Mouse (Mus musculus): Measurements from ENCODE around the gene Selenom. TPM values are rescaled to one million over a fixed set of nuclear protein-coding genes. Genes with fewer than 3 reads are reported as not detected.

Selenom gene
- total and polyA plus RNA-seq, 3 experiments: 4.1 to 33.0 (median 7.1) TPM

DNA sequence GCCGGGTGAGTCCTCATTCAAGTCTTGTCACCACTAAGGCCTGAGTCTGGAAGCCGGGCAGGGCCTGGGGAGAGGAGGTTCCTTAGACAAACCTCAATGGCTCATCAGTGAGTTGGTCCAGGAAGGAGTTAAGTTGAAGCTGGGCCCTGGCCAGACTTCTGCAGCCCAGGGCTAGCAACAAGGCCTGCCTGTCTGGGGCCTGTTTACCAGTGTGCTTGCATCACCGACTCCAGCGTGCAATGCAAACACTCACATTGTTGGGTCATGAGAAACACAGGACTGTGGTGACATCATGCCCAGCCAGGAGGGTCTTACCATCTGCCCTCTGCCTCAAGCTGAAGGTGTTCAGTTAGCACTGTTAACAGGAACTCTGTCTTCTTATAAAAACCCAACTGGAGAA lies 51.5 kb downstream of the Selenom start:
- Histone ChIP-seq H3K4me2 (ENCODE audit: insufficient read depth, low read depth, poor library complexity, severe bottlenecking) (no peak overlapping the region), H3K27me3 (replicated peaks) (no peaks in the 10 kb centered on the region), H3K9me3 (replicated peaks; ENCODE audit: low read length) (no peaks in the 10 kb centered on the region), H3K9ac (ENCODE audit: insufficient read depth, low read depth) (no peak overlapping the region), H3K36me3 (replicated peaks in 1 of 2; ENCODE audit: control insufficient read depth in 1 of 2, insufficient read depth in 1 of 2, low read length in 1 of 2) (no peaks in the 10 kb centered on the region), H3K79me2 (replicated peaks; ENCODE audit: control insufficient read depth, extremely low read depth, insufficient read depth, poor library complexity, severe bottlenecking) (no peaks in the 10 kb centered on the region), H3K4me1 (ENCODE audit: control insufficient read depth in 1 of 2, insufficient read depth in 2 of 2) (peaks cover 0 to 5% of the 10 kb centered on the region in 2 experiments; a peak in 1 of 4 replicates), H3K4me3 (replicated peaks in 1 of 3; ENCODE audit: low read depth in 2 of 3, low read length in 2 of 3, poor library complexity in 1 of 3) (no peak overlapping the region), H3K27ac (ENCODE audit: insufficient read depth, low read depth) (no peak overlapping the region)
- TF ChIP-seq HCFC1 (IDR thresholded peaks at IDR 0.05; ENCODE audit: low read depth, low read length) (no peak), PAX5 (IDR thresholded peaks at IDR 0.05; ENCODE audit: low read length) (no peak), MAZ (IDR thresholded peaks at IDR 0.05; ENCODE audit: low read depth, low read length) (no peak), EP300 (IDR thresholded peaks at IDR 0.05; ENCODE audit: low read length) (no peak), ETS1 (conservative IDR thresholded peaks at IDR 0.05; ENCODE audit: low read depth, low read length) (no peak), ZKSCAN1 (IDR thresholded peaks at IDR 0.05; ENCODE audit: borderline replicate concordance, low read depth, low read length) (no peak), ELF1 (IDR thresholded peaks at IDR 0.05; ENCODE audit: low read depth, low read length) (no peak), SIN3A (IDR thresholded peaks at IDR 0.05; ENCODE audit: low read length) (no peak), NELFE (IDR thresholded peaks at IDR 0.05; ENCODE audit: low read depth, low read length) (no peak), GABPA (IDR thresholded peaks at IDR 0.05; ENCODE audit: insufficient replicate concordance, low read depth, low read length) (no peak), USF2 (conservative IDR thresholded peaks at IDR 0.05; ENCODE audit: low read depth, low read length) (no peak)
- in situ Hi-C loops (cut with MboI; ENCODE audit: low pct_ligation_motif_present, low pct_unique_long_range_greater_than_20kb, low sequenced_read_pairs): no loop called here
- dilution Hi-C loops (cut with MboI; ENCODE audit: extremely low pct_ligation_motif_present, extremely low pct_unique_long_range_greater_than_20kb, low sequenced_read_pairs): no loop called here
- DNase-seq (ENCODE audit: extremely low read depth): no peak

Other genes starting within 250 kb of the Selenom start
- 158 and 189 TPM in 2 replicates for gene Drg1, start 248.3 kb upstream of the Selenom start, total RNA-seq (2012; rRNA removed)
- 439 and 480 TPM in 2 replicates for gene Drg1, start 248.3 kb upstream of the Selenom start, total RNA-seq (2014; rRNA removed)
- 249 and 267 TPM in 2 replicates for gene Drg1, start 248.3 kb upstream of the Selenom start, polyA plus RNA-seq (2012; ENCODE audit: insufficient read length, low read depth)
- 29.5 and 30.5 TPM in 2 replicates for gene Patz1, start 225.8 kb upstream of the Selenom start, total RNA-seq (2012; rRNA removed)
- 30.8 and 31.5 TPM in 2 replicates for gene Patz1, start 225.8 kb upstream of the Selenom start, total RNA-seq (2014; rRNA removed)
- 35.3 and 37.4 TPM in 2 replicates for gene Patz1, start 225.8 kb upstream of the Selenom start, polyA plus RNA-seq (2012; ENCODE audit: insufficient read length, low read depth)
- 1.3 and 2.6 TPM in 2 replicates for gene Pik3ip1, start 184.3 kb upstream of the Selenom start, total RNA-seq (2012; rRNA removed)
- gene Pik3ip1, start 184.3 kb upstream of the Selenom start, total RNA-seq (2014; rRNA removed): 0.39 and 0.80 TPM in 2 replicates
- 1.3 and 1.9 TPM in 2 replicates for gene Pik3ip1, start 184.3 kb upstream of the Selenom start, polyA plus RNA-seq (2012; ENCODE audit: insufficient read length, low read depth)
- gene Limk2, start 105.5 kb upstream of the Selenom start, total RNA-seq (2012; rRNA removed): 49.7 and 64.0 TPM in 2 replicates
- gene Limk2, start 105.5 kb upstream of the Selenom start, total RNA-seq (2014; rRNA removed): 41.5 and 41.8 TPM in 2 replicates
- gene Limk2, start 105.5 kb upstream of the Selenom start, polyA plus RNA-seq (2012; ENCODE audit: insufficient read length, low read depth): 45.2 and 46.1 TPM in 2 replicates
- gene Rnf185, start 62.3 kb upstream of the Selenom start, total RNA-seq (2012; rRNA removed): 15.6 and 15.7 TPM in 2 replicates
- gene Rnf185, start 62.3 kb upstream of the Selenom start, total RNA-seq (2014; rRNA removed): 22.7 and 26.4 TPM in 2 replicates
- 25.3 and 26.7 TPM in 2 replicates for gene Rnf185, start 62.3 kb upstream of the Selenom start, polyA plus RNA-seq (2012; ENCODE audit: insufficient read length, low read depth)
- not detected in 2 replicates for gene Pla2g3, start 26.4 kb upstream of the Selenom start, total RNA-seq (2012; rRNA removed)
- not detected in 2 replicates for gene Pla2g3, start 26.4 kb upstream of the Selenom start, total RNA-seq (2014; rRNA removed)
- not detected in 2 replicates for gene Pla2g3, start 26.4 kb upstream of the Selenom start, polyA plus RNA-seq (2012; ENCODE audit: insufficient read length, low read depth)
- not detected in 2 replicates for gene Inpp5j, start 9.9 kb upstream of the Selenom start, total RNA-seq (2012; rRNA removed)
- gene Inpp5j, start 9.9 kb upstream of the Selenom start, total RNA-seq (2014; rRNA removed): not detected in 2 replicates
- not detected in 2 replicates for gene Inpp5j, start 9.9 kb upstream of the Selenom start, polyA plus RNA-seq (2012; ENCODE audit: insufficient read length, low read depth)
- 2.9 and 3.1 TPM in 2 replicates for gene Smtn, start 25.9 kb downstream of the Selenom start, total RNA-seq (2012; rRNA removed)
- gene Smtn, start 25.9 kb downstream of the Selenom start, total RNA-seq (2014; rRNA removed): 0.58 and 0.77 TPM in 2 replicates
- 5.0 and 5.3 TPM in 2 replicates for gene Smtn, start 25.9 kb downstream of the Selenom start, polyA plus RNA-seq (2012; ENCODE audit: insufficient read length, low read depth)
- 28.2 and 30.9 TPM in 2 replicates for gene Morc2a, start 134.5 kb downstream of the Selenom start, total RNA-seq (2012; rRNA removed)
- 25.5 and 28.1 TPM in 2 replicates for gene Morc2a, start 134.5 kb downstream of the Selenom start, total RNA-seq (2014; rRNA removed)
- gene Morc2a, start 134.5 kb downstream of the Selenom start, polyA plus RNA-seq (2012; ENCODE audit: insufficient read length, low read depth): 41.9 and 44.1 TPM in 2 replicates

Data from CH12.LX (cell line).